Mouse (Mus musculus): ENCODE measurements at regions not wholly inside any gene's neighbourhood (a gene's known extent, or its start where the extent isn't known, plus 50 kb on each side); places are given as distances from the start of the nearest gene placed in this dataset.
A peak's percentile ranks its signal among the peaks of the same experiment; 100 is the strongest.

- no peaks in the 10 kb centered on the region for H3K27me3 ChIP-seq (ENCODE audit: control insufficient read depth, insufficient read depth, low read length)
- no peak for ATAC-seq (ENCODE audit: low FRiP score)
- no peak for DNase-seq (ENCODE audit: low spot score)
- no peaks in the 10 kb centered on the region for H3K36me3 ChIP-seq (ENCODE audit: control insufficient read depth, insufficient read depth, low read length)
- H3K4me1 ChIP-seq (replicated peaks; ENCODE audit: control insufficient read depth, insufficient read depth, low read length), result no peaks in the 10 kb centered on the region
- no peak overlapping the region for H3K27ac ChIP-seq (ENCODE audit: low read depth, low read length)
- H3K4me3 ChIP-seq (ENCODE audit: low read depth, low read length), result no peak overlapping the region
- H3K9ac ChIP-seq (ENCODE audit: low read depth, low read length), result no peak overlapping the region
- 77% methylated on average over 2 of the region's 2 CpGs for WGBS
- H3K9me3 ChIP-seq (ENCODE audit: control insufficient read depth, low read length), result no peaks in the 10 kb centered on the region
- no peak overlapping the region for H3K4me2 ChIP-seq (replicated peaks; ENCODE audit: low read depth, low read length)
Observed at GRCm38 (mm10) chr3:73435241-73435640, 273.0 kb downstream of the Bche start.

- ATAC-seq (ENCODE audit: low FRiP score), result no peak
- H3K4me3 ChIP-seq (ENCODE audit: low read depth, low read length), result no peak overlapping the region
- no peaks in the 10 kb centered on the region for H3K4me1 ChIP-seq (replicated peaks; ENCODE audit: control insufficient read depth, insufficient read depth, low read length)
- H3K27me3 ChIP-seq (ENCODE audit: control insufficient read depth, insufficient read depth, low read length), result no peaks in the 10 kb centered on the region
- H3K36me3 ChIP-seq (ENCODE audit: control insufficient read depth, insufficient read depth, low read length), result no peaks in the 10 kb centered on the region
- DNase-seq (ENCODE audit: low spot score), result no peak
- no peaks in the 10 kb centered on the region for H3K9me3 ChIP-seq (ENCODE audit: control insufficient read depth, low read length)
- H3K9ac ChIP-seq (ENCODE audit: low read depth, low read length), result no peak overlapping the region
- H3K4me2 ChIP-seq (replicated peaks; ENCODE audit: low read depth, low read length), result no peak overlapping the region
- no peak overlapping the region for H3K27ac ChIP-seq (ENCODE audit: low read depth, low read length)
- WGBS, result 37% methylated on average over 1 of the region's 1 CpGs
Observed at GRCm38 (mm10) chr3:73434331-73434730, 273.9 kb downstream of the Bche start.

GRCm38 (mm10) chr3:73409929-73410522 is 298.2 kb downstream of the Bche start:
- H3K27me3 ChIP-seq (ENCODE audit: control insufficient read depth, insufficient read depth, low read length), result no peaks in the 10 kb centered on the region
- H3K27ac ChIP-seq (ENCODE audit: low read depth, low read length), result no peak overlapping the region
- ATAC-seq (ENCODE audit: low FRiP score) (no peak), DNase-seq (ENCODE audit: low spot score) (no peak)
- H3K4me1 ChIP-seq (replicated peaks; ENCODE audit: control insufficient read depth, insufficient read depth, low read length), result no peaks in the 10 kb centered on the region
- no peak overlapping the region for H3K4me2 ChIP-seq (replicated peaks; ENCODE audit: low read depth, low read length)
- no peak overlapping the region for H3K4me3 ChIP-seq (ENCODE audit: low read depth, low read length)
- 82% methylated on average over 4 of the region's 4 CpGs for WGBS
- H3K9ac ChIP-seq (ENCODE audit: low read depth, low read length), result no peak overlapping the region
- H3K36me3 ChIP-seq (ENCODE audit: control insufficient read depth, insufficient read depth, low read length), result no peaks in the 10 kb centered on the region
- no peaks in the 10 kb centered on the region for H3K9me3 ChIP-seq (ENCODE audit: control insufficient read depth, low read length)

GRCm38 (mm10) chr3:73401395-73401794 is 306.8 kb downstream of the Bche start:
- Histone ChIP-seq H3K36me3 (ENCODE audit: control insufficient read depth, insufficient read depth, low read length) (no peaks in the 10 kb centered on the region), H3K27me3 (ENCODE audit: control insufficient read depth, insufficient read depth, low read length) (no peaks in the 10 kb centered on the region), H3K4me3 (ENCODE audit: low read depth, low read length) (no peak overlapping the region), H3K9me3 (ENCODE audit: control insufficient read depth, low read length) (no peaks in the 10 kb centered on the region), H3K9ac (ENCODE audit: low read depth, low read length) (no peak overlapping the region), H3K4me1 (replicated peaks; ENCODE audit: control insufficient read depth, insufficient read depth, low read length) (no peaks in the 10 kb centered on the region), H3K4me2 (replicated peaks; ENCODE audit: low read depth, low read length) (no peak overlapping the region), H3K27ac (ENCODE audit: low read depth, low read length) (no peak overlapping the region)
- DNase-seq (ENCODE audit: low spot score) (no peak), ATAC-seq (ENCODE audit: low FRiP score) (no peak)
- WGBS, result 81% methylated on average over 4 of the region's 4 CpGs

GRCm38 (mm10) chr3:73395808-73396207 is 312.4 kb downstream of the Bche start:
- no peaks in the 10 kb centered on the region for H3K36me3 ChIP-seq (ENCODE audit: control insufficient read depth, insufficient read depth, low read length)
- no peaks in the 10 kb centered on the region for H3K4me1 ChIP-seq (replicated peaks; ENCODE audit: control insufficient read depth, insufficient read depth, low read length)
- H3K27ac ChIP-seq (ENCODE audit: low read depth, low read length), result no peak overlapping the region
- no peak overlapping the region for H3K9ac ChIP-seq (ENCODE audit: low read depth, low read length)
- no peaks in the 10 kb centered on the region for H3K9me3 ChIP-seq (ENCODE audit: control insufficient read depth, low read length)
- H3K4me3 ChIP-seq (ENCODE audit: low read depth, low read length), result no peak overlapping the region
- no peak overlapping the region for H3K4me2 ChIP-seq (replicated peaks; ENCODE audit: low read depth, low read length)
- WGBS, result 81% methylated on average over 4 of the region's 4 CpGs
- H3K27me3 ChIP-seq (ENCODE audit: control insufficient read depth, insufficient read depth, low read length), result no peaks in the 10 kb centered on the region
- DNase-seq (ENCODE audit: low spot score) (no peak), ATAC-seq (ENCODE audit: low FRiP score) (no peak)

- H3K4me2 ChIP-seq (replicated peaks; ENCODE audit: low read depth, low read length), result no peak overlapping the region
- no peak for DNase-seq (ENCODE audit: low spot score)
- no peak overlapping the region for H3K9ac ChIP-seq (ENCODE audit: low read depth, low read length)
- no peaks in the 10 kb centered on the region for H3K27me3 ChIP-seq (ENCODE audit: control insufficient read depth, insufficient read depth, low read length)
- WGBS, result 87% methylated on average over 3 of the region's 3 CpGs
- H3K9me3 ChIP-seq (ENCODE audit: control insufficient read depth, low read length), result no peaks in the 10 kb centered on the region
- no peak overlapping the region for H3K4me3 ChIP-seq (ENCODE audit: low read depth, low read length)
- H3K27ac ChIP-seq (ENCODE audit: low read depth, low read length), result no peak overlapping the region
- ATAC-seq (ENCODE audit: low FRiP score), result no peak; the same call in 1 of the 2 replicates
- H3K36me3 ChIP-seq (ENCODE audit: control insufficient read depth, insufficient read depth, low read length), result no peaks in the 10 kb centered on the region
- no peaks in the 10 kb centered on the region for H3K4me1 ChIP-seq (replicated peaks; ENCODE audit: control insufficient read depth, insufficient read depth, low read length)
Observed at GRCm38 (mm10) chr3:73389722-73390651, 318.2 kb downstream of the Bche start.

- no peak for ATAC-seq (ENCODE audit: low FRiP score)
- WGBS, result 86% methylated on average over 1 of the region's 1 CpGs
- DNase-seq (ENCODE audit: low spot score), result no peak
- no peak overlapping the region for H3K27ac ChIP-seq (ENCODE audit: low read depth, low read length)
- H3K36me3 ChIP-seq (ENCODE audit: control insufficient read depth, insufficient read depth, low read length), result no peaks in the 10 kb centered on the region
- no peak overlapping the region for H3K4me2 ChIP-seq (replicated peaks; ENCODE audit: low read depth, low read length)
- H3K9me3 ChIP-seq (ENCODE audit: control insufficient read depth, low read length), result no peaks in the 10 kb centered on the region
- no peaks in the 10 kb centered on the region for H3K4me1 ChIP-seq (replicated peaks; ENCODE audit: control insufficient read depth, insufficient read depth, low read length)
- H3K9ac ChIP-seq (ENCODE audit: low read depth, low read length), result no peak overlapping the region
- H3K4me3 ChIP-seq (ENCODE audit: low read depth, low read length), result no peak overlapping the region
- no peaks in the 10 kb centered on the region for H3K27me3 ChIP-seq (ENCODE audit: control insufficient read depth, insufficient read depth, low read length)
Observed at GRCm38 (mm10) chr3:73354861-73355496, 297.4 kb upstream of the Slitrk3 start.

GRCm38 (mm10) chr3:73343199-73343598 is 285.6 kb upstream of the Slitrk3 start:
- ATAC-seq (ENCODE audit: low FRiP score) (peak; percentile 71), DNase-seq (ENCODE audit: low spot score) (peak; percentile 14)
- no peak overlapping the region for H3K9ac ChIP-seq (ENCODE audit: low read depth, low read length)
- no peak overlapping the region for H3K4me2 ChIP-seq (replicated peaks; ENCODE audit: low read depth, low read length)
- no peaks in the 10 kb centered on the region for H3K27me3 ChIP-seq (ENCODE audit: control insufficient read depth, insufficient read depth, low read length)
- no peaks in the 10 kb centered on the region for H3K9me3 ChIP-seq (ENCODE audit: control insufficient read depth, low read length)
- H3K4me1 ChIP-seq (replicated peaks; ENCODE audit: control insufficient read depth, insufficient read depth, low read length), result no peaks in the 10 kb centered on the region
- H3K27ac ChIP-seq (ENCODE audit: low read depth, low read length), result no peak overlapping the region
- no peaks in the 10 kb centered on the region for H3K36me3 ChIP-seq (ENCODE audit: control insufficient read depth, insufficient read depth, low read length)
- WGBS, result 10% methylated on average over 1 of the region's 1 CpGs
- H3K4me3 ChIP-seq (ENCODE audit: low read depth, low read length), result no peak overlapping the region

Measured in hindbrain, embryonic 11.5 days (tissue).